Mouse (Mus musculus): ENCODE results near the gene Cep85l.
A peak's percentile ranks its signal among the peaks of the same experiment; 100 is the strongest.

The Cep85l gene

GRCm38 (mm10) chr10:53379709-53380106 lies at the start of gene Cep85l:
Gene Cep85l, minus strand, starts transcription at chr10:53379947.
- peak; percentile 78 for DNase-seq (ENCODE audit: low read depth, low spot score)

- DNase-seq (ENCODE audit: low read depth, low spot score), result no peak
Observed at GRCm38 (mm10) chr10:53428695-53429447, 49.1 kb upstream of the Cep85l start.

GRCm38 (mm10) chr10:53426524-53426923 lies 46.8 kb upstream of the Cep85l start:
- DNase-seq (ENCODE audit: low read depth, low spot score), result no peak

DNA sequence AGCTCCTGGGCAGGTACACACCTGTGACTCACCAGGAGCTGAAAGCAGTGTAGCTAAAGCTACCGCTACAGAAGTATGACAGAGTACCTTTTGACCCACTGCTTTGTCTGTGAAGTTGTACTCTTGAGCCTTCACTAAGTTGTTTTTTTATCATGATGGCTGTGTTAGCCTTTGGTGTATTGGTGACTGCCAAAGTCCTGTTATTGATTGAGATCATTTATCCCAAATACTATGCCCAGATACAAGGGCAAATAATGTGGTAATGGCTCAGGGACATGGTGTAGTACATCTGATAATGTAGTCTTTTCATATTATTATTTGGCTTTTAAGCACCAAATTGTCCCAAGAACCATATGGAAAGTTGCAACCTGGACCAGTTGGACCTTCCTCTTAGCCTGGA lies 43.3 kb upstream of the Cep85l start:
- no peak for DNase-seq (ENCODE audit: low read depth, low spot score)

GRCm38 (mm10) chr10:53422206-53422605 lies 42.5 kb upstream of the Cep85l start:
- no peak for DNase-seq (ENCODE audit: low read depth, low spot score)

DNA sequence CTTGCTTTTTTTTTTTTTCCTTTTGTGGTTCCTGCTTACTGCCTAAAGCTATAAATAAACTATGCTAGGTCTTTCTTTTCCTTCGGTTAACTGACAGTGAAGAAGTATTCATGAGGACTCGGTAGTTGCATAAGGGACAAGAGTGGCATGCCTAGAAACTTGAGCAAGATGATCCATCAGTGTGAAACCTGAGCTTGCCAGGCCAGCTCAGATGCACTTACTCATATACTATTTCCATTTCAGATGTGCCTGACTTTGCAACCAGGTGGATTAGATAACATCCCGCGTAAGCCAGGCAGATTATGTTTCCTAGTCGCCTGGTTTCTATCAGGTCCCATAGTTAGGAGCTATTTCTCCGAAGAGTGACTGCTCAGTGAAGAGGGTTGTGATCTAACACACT lies 41.9 kb upstream of the Cep85l start:
- no peak for DNase-seq (ENCODE audit: low read depth, low spot score)

GRCm38 (mm10) chr10:53420069-53420468 lies 40.3 kb upstream of the Cep85l start:
- no peak for DNase-seq (ENCODE audit: low read depth, low spot score)

GRCm38 (mm10) chr10:53419139-53419935 lies 39.6 kb upstream of the Cep85l start:
- no peak for DNase-seq (ENCODE audit: low read depth, low spot score)

DNA sequence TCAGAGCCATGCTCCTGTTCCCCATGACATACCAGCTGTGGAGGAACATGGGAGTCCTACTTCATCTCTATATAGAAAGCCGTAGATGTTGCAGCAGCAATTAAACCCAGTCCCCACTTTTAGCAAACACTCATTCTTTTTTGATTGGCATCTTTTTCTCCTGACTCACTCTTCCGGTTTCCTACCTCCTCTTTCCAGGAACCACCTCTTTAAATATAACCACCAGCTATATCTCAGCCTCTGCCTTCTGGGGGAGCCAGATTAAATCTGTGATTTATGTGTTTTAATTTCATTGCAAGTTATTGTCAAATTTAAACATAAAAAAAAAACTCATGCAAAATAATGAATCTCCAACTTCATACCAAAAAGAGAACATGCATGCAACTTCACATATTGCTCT lies 37.3 kb upstream of the Cep85l start:
- no peak for DNase-seq (ENCODE audit: low read depth, low spot score)

DNA sequence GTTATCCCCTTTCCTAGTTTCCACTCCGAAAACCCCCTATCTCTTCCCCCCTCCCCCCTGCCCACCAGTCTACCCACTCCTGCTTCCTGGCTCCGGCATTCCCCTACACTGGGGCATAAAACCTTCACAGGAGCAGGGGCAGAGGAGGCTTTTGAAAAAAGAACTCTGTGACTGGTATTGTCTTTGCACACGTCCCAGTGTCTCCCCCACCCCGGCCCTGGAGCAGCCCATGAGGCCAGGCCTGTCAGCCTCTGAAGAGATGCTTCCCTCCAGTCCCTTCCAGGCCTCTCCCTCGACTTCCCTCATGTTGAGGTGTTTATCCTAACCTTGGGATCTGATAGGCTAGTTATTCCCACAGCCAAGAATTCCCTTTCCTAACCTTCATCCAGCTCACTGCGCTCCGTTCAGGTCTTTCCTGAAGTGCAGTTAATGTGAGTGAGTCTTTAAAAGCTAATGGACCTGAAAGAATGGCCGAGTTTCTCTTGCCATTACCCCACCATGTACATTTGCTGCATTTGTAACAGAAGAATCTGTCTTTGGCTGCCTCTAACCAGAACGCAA lies 36.5 kb upstream of the Cep85l start:
- DNase-seq (ENCODE audit: low read depth, low spot score), result no peak

DNA sequence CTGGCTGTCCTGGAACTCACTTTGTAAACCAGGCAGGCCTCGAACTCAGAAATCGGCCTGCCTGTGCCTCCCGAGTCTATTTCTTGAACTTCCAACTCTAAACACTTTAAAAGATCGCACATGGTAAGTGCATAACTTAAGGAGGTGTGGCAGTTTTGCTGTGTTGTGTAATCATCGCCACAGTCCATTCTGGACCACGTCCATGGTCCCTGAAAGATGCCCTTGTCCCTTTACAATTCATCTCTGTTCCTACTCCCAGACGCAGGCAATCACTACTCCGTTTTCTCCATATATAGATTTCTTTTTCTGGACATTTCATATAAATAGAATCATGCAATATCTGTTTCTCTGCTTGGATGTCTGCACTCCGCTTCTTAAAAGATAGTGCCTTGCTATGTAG lies 35.5 kb upstream of the Cep85l start:
- no peak for DNase-seq (ENCODE audit: low read depth, low spot score)

DNA sequence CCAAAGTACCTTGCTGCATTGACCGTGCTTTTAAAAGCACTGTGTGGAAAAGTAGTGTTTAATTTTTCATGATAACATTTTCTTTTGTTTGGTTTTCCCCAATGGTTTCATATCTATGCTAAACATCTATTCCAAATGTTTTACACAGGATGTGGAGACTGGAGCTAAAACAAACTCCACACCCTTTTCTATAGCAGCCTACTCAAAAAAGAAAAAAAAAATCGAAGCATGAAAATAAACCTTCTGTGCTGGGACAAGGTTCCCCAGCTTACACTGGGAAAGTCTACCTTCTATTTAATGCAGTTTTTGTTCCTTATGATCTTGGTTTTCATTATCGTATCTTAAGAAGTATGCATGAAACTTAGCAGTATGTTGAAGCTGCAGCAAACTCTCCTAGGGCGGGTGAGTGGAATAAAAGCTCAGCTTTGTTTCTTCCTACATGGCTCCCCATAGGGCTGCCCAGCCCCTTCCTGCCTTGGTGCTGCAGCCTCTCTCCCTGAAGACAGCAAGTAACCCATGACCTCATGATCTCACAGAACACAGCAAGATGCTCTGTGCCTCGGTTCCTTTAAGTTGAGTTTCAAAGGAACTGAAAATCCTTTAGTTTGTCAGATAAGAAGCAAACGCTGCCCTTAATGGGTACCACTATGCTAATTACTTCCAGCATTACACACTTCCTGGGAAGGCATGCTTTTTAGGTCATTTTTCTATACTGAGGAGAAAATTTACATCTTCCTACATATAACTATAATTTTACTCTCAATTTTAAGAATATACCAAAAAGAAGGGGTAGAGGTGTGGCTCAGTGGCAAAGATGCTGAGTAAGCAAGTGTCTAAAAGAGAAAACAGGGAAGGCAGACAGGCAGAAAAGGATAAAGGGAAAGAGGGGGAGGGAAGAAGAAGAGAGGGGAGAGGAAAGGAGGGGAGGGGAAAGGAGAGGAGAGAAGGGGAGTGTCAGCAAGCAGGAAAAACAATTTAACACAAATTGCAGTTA lies 34.6 kb upstream of the Cep85l start:
- DNase-seq (ENCODE audit: low read depth, low spot score), result no peak

GRCm38 (mm10) chr10:53412936-53413335 lies 33.2 kb upstream of the Cep85l start:
- DNase-seq (ENCODE audit: low read depth, low spot score), result no peak

GRCm38 (mm10) chr10:53412165-53412564 lies 32.4 kb upstream of the Cep85l start:
- no peak for DNase-seq (ENCODE audit: low read depth, low spot score)

DNA sequence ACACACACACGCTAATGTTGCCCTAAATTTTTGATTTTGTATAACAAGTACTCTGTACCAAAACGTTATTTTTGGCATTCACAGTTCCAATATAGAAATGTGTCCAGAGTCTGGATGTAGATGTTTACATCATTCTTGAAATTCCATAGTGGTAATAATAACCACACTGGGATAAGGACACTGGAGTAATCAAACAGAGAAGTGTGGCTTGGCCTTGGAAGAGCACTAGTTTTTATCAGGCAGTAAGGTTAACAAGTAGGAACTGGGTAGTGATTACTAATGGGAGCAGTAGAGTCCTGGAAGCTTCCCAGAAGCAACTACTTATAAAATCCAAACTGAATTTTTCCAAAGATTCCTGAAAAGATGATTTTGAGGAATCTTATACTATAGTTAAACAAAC lies 31.1 kb upstream of the Cep85l start:
- no peak for DNase-seq (ENCODE audit: low read depth, low spot score)

- no peak for DNase-seq (ENCODE audit: low read depth, low spot score)
Observed at GRCm38 (mm10) chr10:53407422-53407821, 27.7 kb upstream of the Cep85l start.

DNA sequence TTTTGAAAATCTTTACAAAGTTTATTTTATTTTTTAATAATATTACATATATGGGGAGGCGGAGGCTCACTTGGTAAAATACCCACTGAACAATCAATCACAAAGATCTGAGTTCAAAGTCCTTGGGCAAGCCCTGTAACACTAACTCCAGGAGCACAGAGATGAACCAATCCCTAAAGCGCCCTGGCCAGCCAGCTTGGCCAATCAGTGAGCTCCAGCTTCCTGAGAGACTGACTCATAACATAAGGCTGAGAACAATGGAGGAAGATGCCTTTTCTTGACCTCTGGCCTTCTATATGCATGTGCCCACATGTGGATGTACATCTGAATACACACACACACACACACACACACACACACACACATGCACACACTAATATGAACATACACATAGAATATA lies 27.1 kb upstream of the Cep85l start:
- DNase-seq (ENCODE audit: low read depth, low spot score), result no peak

- no peak for DNase-seq (ENCODE audit: low read depth, low spot score)
Observed at GRCm38 (mm10) chr10:53402293-53402692, 22.5 kb upstream of the Cep85l start.

- no peak for DNase-seq (ENCODE audit: low read depth, low spot score)
Observed at GRCm38 (mm10) chr10:53399053-53399452, 19.3 kb upstream of the Cep85l start.

GRCm38 (mm10) chr10:53398540-53398902 lies 18.8 kb upstream of the Cep85l start:
- peak; percentile 51 for DNase-seq (ENCODE audit: low read depth, low spot score)

DNA sequence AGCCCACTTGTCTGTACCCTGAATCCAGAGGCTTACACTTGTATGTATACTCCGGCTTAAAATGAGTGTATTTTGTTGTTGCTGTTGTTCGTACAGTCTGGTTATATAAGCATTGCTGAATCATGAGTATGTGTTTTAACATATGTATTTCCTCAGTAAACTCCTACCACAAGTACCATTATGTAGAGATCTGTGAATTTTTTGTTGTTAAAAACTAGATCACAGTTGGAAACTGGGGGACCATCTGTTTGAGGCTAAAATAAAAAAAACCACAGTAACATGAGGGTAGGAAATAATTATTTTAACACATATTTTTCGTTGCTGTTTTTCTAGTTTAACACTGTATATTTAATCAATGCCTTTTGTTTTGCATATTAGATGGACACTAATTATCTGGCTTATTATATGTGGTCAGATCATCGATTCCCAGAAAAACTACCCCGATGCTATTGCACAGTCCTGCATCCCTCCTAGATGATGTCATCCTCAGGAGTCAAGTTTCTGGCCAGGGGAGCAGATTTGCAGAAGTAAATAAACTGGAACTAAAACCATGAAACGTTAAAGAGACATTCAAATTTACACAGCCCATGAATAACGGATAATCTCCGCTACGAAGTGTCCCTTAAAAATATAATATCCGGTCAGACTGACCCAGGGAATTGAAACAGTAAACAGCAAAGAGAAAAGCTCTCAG lies 18.2 kb upstream of the Cep85l start:
- no peak for DNase-seq (ENCODE audit: low read depth, low spot score)
